15 mouse cellular contexts compared by ENCODE assay signal in the genomic region with DNA sequence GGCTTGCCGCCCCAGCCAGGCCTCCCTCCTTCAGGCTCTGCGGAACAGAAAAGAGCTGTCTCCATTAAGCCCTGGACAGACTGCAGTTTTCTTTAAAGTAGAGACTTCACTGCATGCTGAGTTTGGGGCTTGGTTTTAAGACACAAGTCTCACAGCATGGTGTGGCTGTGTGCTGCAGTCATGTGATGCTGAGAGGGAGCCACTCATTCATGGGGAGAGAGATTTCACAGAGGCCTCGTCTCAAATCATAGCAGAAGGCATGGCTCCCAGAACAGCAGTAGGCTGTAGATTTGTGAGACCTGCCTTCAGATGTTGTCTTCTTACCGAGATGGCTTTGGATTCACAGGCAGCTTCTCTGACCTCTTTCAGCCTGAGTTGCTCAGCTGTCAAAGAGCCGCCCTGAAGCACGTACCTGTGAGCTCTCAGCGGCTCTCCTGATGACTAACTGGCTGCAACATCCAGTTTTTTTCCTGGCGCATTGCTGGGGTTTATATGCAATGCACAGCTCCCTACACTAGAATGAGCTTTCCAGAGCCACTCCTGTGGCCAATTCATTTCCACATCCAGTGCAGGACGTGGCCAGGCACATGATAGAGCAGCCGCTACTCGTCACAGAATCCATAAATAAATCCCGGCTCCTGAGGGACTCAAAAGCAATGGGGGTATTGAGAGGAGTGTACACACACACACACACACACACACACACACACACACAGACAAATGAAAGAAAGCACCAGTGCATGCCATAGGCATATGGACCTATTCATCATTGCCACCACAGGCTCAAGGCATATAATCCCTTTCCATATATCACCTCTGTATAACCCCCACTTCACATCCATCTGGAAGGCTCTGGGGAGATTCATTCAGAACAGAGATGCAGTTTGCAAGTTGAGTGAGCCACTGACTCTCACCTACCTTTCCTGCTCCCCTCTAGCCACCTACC. TPM values are rescaled to one million over a fixed set of nuclear protein-coding genes. Genes with fewer than 3 reads are reported as not detected.
DNase-seq lines count a peak whose midpoint lies in the region; ATAC-seq lines count a peak whose summit lies in the region.
"Had no signal": no experiment of that assay in that cellular context is flagged by ENCODE, and none has a peak within 500 bp of the region (broad histone marks: within the 10 kb centered on the region; RNA-seq: fewer than 3 reads in every experiment).

No protein-coding gene starts in this region.

- H3K27me3 ChIP-seq in neural tube, embryonic 11.5 days (ENCODE audit: control insufficient read depth, insufficient read depth, low read length): no peaks in the 10 kb centered on the region
- peaks cover 3% of the 10 kb centered on the region; the same call in 1 of the 2 replicates for H3K27me3 ChIP-seq in midbrain, embryonic 12.5 days

- ATAC-seq in neural tube, embryonic 11.5 days (ENCODE audit: insufficient read depth, low FRiP score, low TSS enrichment): peak; percentile 58
- no peak; the same call in 1 of the 2 replicates for ATAC-seq in midbrain, embryonic 12.5 days (ENCODE audit: low FRiP score, low read depth)

- H3K4me1 ChIP-seq in neural tube, embryonic 11.5 days (ENCODE audit: control insufficient read depth, insufficient read depth, low read length): no peaks in the 10 kb centered on the region; the same call in 1 of the 2 replicates
- H3K4me1 ChIP-seq in midbrain, embryonic 12.5 days: peaks cover 21% of the 10 kb centered on the region
- H3K4me1 ChIP-seq: liver, embryonic 15.5 days; stomach, embryonic 15.5 days had no signal

- DNase-seq in cerebellum, postnatal 10 days: peak; percentile 41 to 52
- no peak for DNase-seq in cerebellum, adult 11-12 months
- DNase-seq in neural tube, embryonic 11.5 days (ENCODE audit: low spot score): peak; percentile 31
- no peak for DNase-seq in neural tube, embryonic 10.5 days (ENCODE audit: extremely low spot score, low spot score)
- no peak for DNase-seq in liver
- no peak for DNase-seq in urinary bladder, postnatal 4 days (ENCODE audit: low spot score in 2 of 2)
- no peak for DNase-seq in thymus, postnatal 25 days
- DNase-seq: adrenal gland, postnatal 36 days; cerebellum, adult 18-20 months; heart, adult 18-20 months; kidney, postnatal 10 days; lung, postnatal 4 days had no signal

- no peaks in the 10 kb centered on the region for H3K9me3 ChIP-seq in neural tube, embryonic 11.5 days (ENCODE audit: control insufficient read depth, low read length)
- no peaks in the 10 kb centered on the region for H3K9me3 ChIP-seq in midbrain, embryonic 12.5 days
- H3K9me3 ChIP-seq: liver, embryonic 15.5 days; stomach, embryonic 15.5 days had no signal

- no peak overlapping the region for H3K4me3 ChIP-seq in neural tube, embryonic 11.5 days (ENCODE audit: low read depth, low read length)
- no peak overlapping the region for H3K4me3 ChIP-seq in midbrain, embryonic 12.5 days
- H3K4me3 ChIP-seq: liver, embryonic 15.5 days; stomach, embryonic 15.5 days had no signal

- 58% methylated on average over 12 of the region's 12 CpGs for WGBS in neural tube, embryonic 11.5 days
- WGBS in midbrain, embryonic 12.5 days: 44% methylated on average over 12 of the region's 12 CpGs

- H3K9ac ChIP-seq in neural tube, embryonic 11.5 days (ENCODE audit: low read length): no peak overlapping the region
- H3K9ac ChIP-seq in midbrain, embryonic 12.5 days (replicated peaks): no peak overlapping the region
- H3K9ac ChIP-seq: liver, embryonic 15.5 days; stomach, embryonic 15.5 days had no signal

- no peak overlapping the region for H3K4me2 ChIP-seq in neural tube, embryonic 11.5 days (ENCODE audit: low read depth)
- H3K4me2 ChIP-seq in midbrain, embryonic 12.5 days (replicated peaks): no peak overlapping the region
- H3K4me2 ChIP-seq: liver, embryonic 15.5 days; stomach, embryonic 15.5 days had no signal

- no peaks in the 10 kb centered on the region for H3K36me3 ChIP-seq in neural tube, embryonic 11.5 days (ENCODE audit: control insufficient read depth, insufficient read depth, low read length)
- H3K36me3 ChIP-seq in midbrain, embryonic 12.5 days: no peaks in the 10 kb centered on the region
- H3K36me3 ChIP-seq: liver, embryonic 15.5 days; stomach, embryonic 15.5 days had no signal

- H3K27ac ChIP-seq in neural tube, embryonic 11.5 days (ENCODE audit: low read depth, low read length): 0 out of 2 replicates have a peak overlapping the region, but pooled peaks have one; percentile 6
- H3K27ac ChIP-seq in midbrain, embryonic 12.5 days (replicated peaks): peak overlapping the region; percentile 26; the same call in 1 of the 2 replicates
- H3K27ac ChIP-seq: liver, embryonic 15.5 days; stomach, embryonic 15.5 days had no signal

RNA-seq across cellular contexts. Expression of gene Iqsec3, which starts 18.7 kb away (rescaled TPM):
- 2.5 and 2.6 TPM in 2 replicates for polyA plus RNA-seq in neural tube, embryonic 11.5 days (2014; fragmentation: Nextera tagmentation; extraction: Ambion mirVana)
- polyA plus RNA-seq in midbrain, embryonic 12.5 days (2016; fragmentation: Nextera tagmentation; extraction: Ambion mirVana): 3.0 and 3.3 TPM in 2 replicates
- polyA plus RNA-seq: liver, embryonic 15.5 days had no signal

Comparison
In these comparisons a context has a peak if more than half of its experiments do, and no peak if none do; other contexts are left out.
1. DNase-seq: peak in cerebellum, postnatal 10 days (2 of 2) and neural tube, embryonic 11.5 days (single experiment); none in cerebellum, adult 11-12 months (single experiment), neural tube, embryonic 10.5 days (single experiment), liver (single experiment), urinary bladder, postnatal 4 days (0 of 2) and thymus, postnatal 25 days (single experiment).